29 mouse cellular contexts compared by ENCODE assay signal in the genomic region with DNA sequence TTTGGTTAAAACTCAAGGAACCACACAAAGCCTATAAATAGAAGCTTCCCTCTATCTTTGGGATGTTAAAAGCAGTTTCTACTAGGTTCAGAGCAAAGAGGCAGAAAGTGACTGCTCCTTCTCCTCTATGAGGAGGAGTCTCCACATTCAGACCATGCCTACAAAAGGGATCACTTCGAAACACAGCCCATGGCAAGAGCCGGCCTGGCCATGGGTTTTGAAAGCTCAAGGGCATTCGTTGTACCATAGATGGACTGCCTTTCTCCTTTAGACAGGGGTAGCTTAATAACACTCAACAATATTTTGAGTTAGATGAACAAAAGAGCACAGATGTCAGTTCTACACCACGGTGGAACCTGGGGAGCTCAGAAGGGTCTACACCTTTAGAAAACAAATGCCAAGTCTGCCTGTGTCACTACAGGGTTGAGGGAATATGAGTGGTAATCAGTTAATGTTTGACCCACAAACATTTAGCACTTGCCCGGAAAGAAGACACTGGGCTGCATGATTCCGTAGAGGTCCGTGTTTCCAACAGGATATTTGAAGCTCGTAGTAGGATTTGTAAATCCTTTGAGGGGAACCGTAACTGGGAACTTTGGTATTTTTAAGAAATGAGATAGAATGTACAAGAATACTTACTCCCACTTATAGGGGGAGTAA.
DNase-seq lines count a peak whose midpoint lies in the region; ATAC-seq and TF ChIP-seq lines count a peak whose summit lies in the region.
"Had no signal": no experiment of that assay in that cellular context is flagged by ENCODE, and none has a peak within 500 bp of the region (broad histone marks: within the 10 kb centered on the region; RNA-seq: fewer than 3 reads in every experiment).

No protein-coding gene starts in this region.

- H3K27ac ChIP-seq in kidney, embryonic 16.5 days (ENCODE audit: low read length): peak overlapping the region; percentile 57; the same call in 1 of the 2 replicates
- H3K27ac ChIP-seq in kidney, postnatal 0 days: 0 out of 2 replicates have a peak overlapping the region, but pooled peaks have one; percentile 43
- H3K27ac ChIP-seq: forebrain, embryonic 10.5 days; forebrain, embryonic 15.5 days; hindbrain, embryonic 13.5 days; limb, embryonic 13.5 days; liver, embryonic 15.5 days; macrophage; midbrain, embryonic 13.5 days; neural tube, embryonic 13.5 days; stomach, postnatal 0 days had no signal

- WGBS in kidney, embryonic 16.5 days: 84% methylated on average over 9 of the region's 9 CpGs
- WGBS in kidney, postnatal 0 days: 83% methylated on average over 9 of the region's 9 CpGs

- no peaks in the 10 kb centered on the region for H3K27me3 ChIP-seq in kidney, embryonic 16.5 days (ENCODE audit: insufficient read depth, low read length)
- H3K27me3 ChIP-seq in kidney, postnatal 0 days (ENCODE audit: insufficient read depth, low read length): no peaks in the 10 kb centered on the region
- H3K27me3 ChIP-seq: embryonic facial prominence, embryonic 13.5 days; forebrain, embryonic 15.5 days; heart, embryonic 12.5 days; hindbrain, embryonic 13.5 days; limb, embryonic 13.5 days; liver, embryonic 15.5 days; midbrain, embryonic 13.5 days; neural tube, embryonic 13.5 days had no signal

- no peak for ATAC-seq in kidney, embryonic 16.5 days (ENCODE audit: low FRiP score, low TSS enrichment)
- no peak for ATAC-seq in kidney, postnatal 0 days (replicated peaks; ENCODE audit: low FRiP score, low read depth)
- ATAC-seq: forebrain, embryonic 15.5 days; lung, postnatal 0 days; midbrain, embryonic 13.5 days had no signal

- H3K36me3 ChIP-seq in kidney, embryonic 16.5 days (ENCODE audit: insufficient read depth, low read length): peaks cover 25% of the 10 kb centered on the region
- peaks cover 7% of the 10 kb centered on the region; the same call in 1 of the 2 replicates for H3K36me3 ChIP-seq in kidney, postnatal 0 days (ENCODE audit: insufficient read depth, low read length)
- H3K36me3 ChIP-seq: G1E had no signal

- H3K4me3 ChIP-seq in kidney, embryonic 16.5 days (ENCODE audit: low read length): no peak overlapping the region
- H3K4me3 ChIP-seq in kidney, postnatal 0 days (replicated peaks; ENCODE audit: low read depth, low read length): no peak overlapping the region
- H3K4me3 ChIP-seq: embryonic facial prominence, embryonic 13.5 days; forebrain, embryonic 10.5 days; forebrain, embryonic 15.5 days; heart, embryonic 12.5 days; hindbrain, embryonic 13.5 days; limb, embryonic 13.5 days; liver, embryonic 15.5 days; midbrain, embryonic 13.5 days; neural tube, embryonic 13.5 days had no signal

- DNase-seq in adrenal gland, adult 2 months: peak; percentile 31
- DNase-seq in adrenal gland, postnatal 4 days (ENCODE audit: low spot score in 2 of 2): no peak
- DNase-seq in kidney, adult 18-20 months: peak; percentile 39
- DNase-seq in kidney, postnatal 4 days: no peak
- no peak for DNase-seq in kidney, adult 11 months
- no peak for DNase-seq in kidney, postnatal 0 days (ENCODE audit: low spot score)
- DNase-seq: cerebellum, adult 11-12 months; cerebellum, adult 9-11 months; embryo, embryonic 11 days; gastrocnemius, postnatal 25 days; heart, adult 18-20 months; heart, postnatal 4 days; right cerebral cortex, postnatal 4 days; thymus, adult 18-20 months; thymus, postnatal 25 days had no signal

- H3K4me2 ChIP-seq in kidney, embryonic 16.5 days (replicated peaks; ENCODE audit: low read depth, low read length): no peak overlapping the region
- no peak overlapping the region for H3K4me2 ChIP-seq in kidney, postnatal 0 days (ENCODE audit: low read length)
- H3K4me2 ChIP-seq: embryonic facial prominence, embryonic 13.5 days; forebrain, embryonic 15.5 days; heart, embryonic 12.5 days; hindbrain, embryonic 13.5 days; limb, embryonic 13.5 days; liver, embryonic 15.5 days; midbrain, embryonic 13.5 days; neural tube, embryonic 13.5 days had no signal

- no peak for TF ChIP-seq CTCF in kidney, postnatal 0 days (IDR thresholded peaks at IDR 0.05; ENCODE audit: low read depth)

- peaks cover 27% of the 10 kb centered on the region for H3K4me1 ChIP-seq in kidney, embryonic 16.5 days (ENCODE audit: insufficient read depth, low read length)
- H3K4me1 ChIP-seq in kidney, postnatal 0 days (replicated peaks; ENCODE audit: insufficient read depth, low read length): 0 out of 2 replicates have a peak, but pooled peaks cover 4% of the 10 kb centered on the region

- H3K9me3 ChIP-seq in kidney, embryonic 16.5 days (ENCODE audit: low read length): peaks cover 16% of the 10 kb centered on the region
- peaks cover 3% of the 10 kb centered on the region; the same call in 1 of the 2 replicates for H3K9me3 ChIP-seq in kidney, postnatal 0 days (replicated peaks; ENCODE audit: low read length)
- H3K9me3 ChIP-seq: liver, embryonic 15.5 days had no signal

- no peak overlapping the region for H3K9ac ChIP-seq in kidney, embryonic 16.5 days (replicated peaks; ENCODE audit: low read length)
- no peak overlapping the region for H3K9ac ChIP-seq in kidney, postnatal 0 days (ENCODE audit: low read depth, low read length)
- H3K9ac ChIP-seq: embryonic facial prominence, embryonic 13.5 days; forebrain, embryonic 15.5 days; heart, embryonic 12.5 days; hindbrain, embryonic 13.5 days; limb, embryonic 13.5 days; liver, embryonic 15.5 days; midbrain, embryonic 13.5 days; neural tube, embryonic 13.5 days had no signal

Comparison
In these comparisons a context has a peak if more than half of its experiments do, and no peak if none do; other contexts are left out.
1. DNase-seq: peak in adrenal gland, adult 2 months (single experiment) and kidney, adult 18-20 months (single experiment); none in adrenal gland, postnatal 4 days (0 of 2), kidney, postnatal 4 days (0 of 2), kidney, adult 11 months (single experiment) and kidney, postnatal 0 days (single experiment).